Mouse (Mus musculus): ENCODE data around the gene Rpl7a. TPM values are rescaled to one million over a fixed set of nuclear protein-coding genes. Genes with fewer than 3 reads are reported as not detected.

Rpl7a gene
- polyA plus RNA-seq, 1 experiment = 948 TPM

DNA sequence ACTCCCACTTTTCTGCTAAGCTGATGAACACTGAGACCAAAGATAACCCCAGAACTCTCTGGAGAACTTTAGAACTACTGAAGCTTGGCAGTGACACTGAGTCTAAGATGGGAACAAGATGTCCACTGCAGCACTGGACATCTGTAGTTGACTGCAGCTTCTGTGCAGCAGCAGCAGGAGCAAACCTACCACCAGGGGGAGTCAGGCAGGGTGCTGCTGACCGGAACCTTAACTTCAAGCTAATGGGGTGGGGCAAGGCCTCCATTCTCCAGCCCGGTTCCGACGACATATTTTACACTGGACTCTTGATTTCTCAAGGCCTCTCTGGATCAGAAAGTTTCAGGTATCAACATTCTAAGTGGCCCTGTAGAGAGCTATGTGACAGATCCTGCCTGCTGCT is 3.5 kb upstream of the Rpl7a start:
- no peak overlapping the region for H3K27ac ChIP-seq (ENCODE audit: insufficient read depth, low read depth, low read length)
- TF ChIP-seq CTCF (conservative IDR thresholded peaks at IDR 0.05; ENCODE audit: insufficient read depth, insufficient read length, low read depth, low read length) (peak; percentile 87), POLR2A (IDR thresholded peaks at IDR 0.05; ENCODE audit: low read depth, low read length) (no peak)
- DNase-seq = peak; percentile 71
- no peaks in the 10 kb centered on the region for H3K27me3 ChIP-seq (replicated peaks; ENCODE audit: control insufficient read depth, insufficient read depth, low read length)
- no peak overlapping the region for H3K4me3 ChIP-seq (ENCODE audit: insufficient read depth, low read depth, low read length)
- H3K36me3 ChIP-seq (ENCODE audit: control insufficient read depth, insufficient read depth, low read length) = no peaks in the 10 kb centered on the region
- WGBS = 8% methylated on average over 4 of the region's 4 CpGs
- peaks cover 14% of the 10 kb centered on the region for H3K4me1 ChIP-seq (ENCODE audit: control insufficient read depth, insufficient read depth, low read length)

DNA sequence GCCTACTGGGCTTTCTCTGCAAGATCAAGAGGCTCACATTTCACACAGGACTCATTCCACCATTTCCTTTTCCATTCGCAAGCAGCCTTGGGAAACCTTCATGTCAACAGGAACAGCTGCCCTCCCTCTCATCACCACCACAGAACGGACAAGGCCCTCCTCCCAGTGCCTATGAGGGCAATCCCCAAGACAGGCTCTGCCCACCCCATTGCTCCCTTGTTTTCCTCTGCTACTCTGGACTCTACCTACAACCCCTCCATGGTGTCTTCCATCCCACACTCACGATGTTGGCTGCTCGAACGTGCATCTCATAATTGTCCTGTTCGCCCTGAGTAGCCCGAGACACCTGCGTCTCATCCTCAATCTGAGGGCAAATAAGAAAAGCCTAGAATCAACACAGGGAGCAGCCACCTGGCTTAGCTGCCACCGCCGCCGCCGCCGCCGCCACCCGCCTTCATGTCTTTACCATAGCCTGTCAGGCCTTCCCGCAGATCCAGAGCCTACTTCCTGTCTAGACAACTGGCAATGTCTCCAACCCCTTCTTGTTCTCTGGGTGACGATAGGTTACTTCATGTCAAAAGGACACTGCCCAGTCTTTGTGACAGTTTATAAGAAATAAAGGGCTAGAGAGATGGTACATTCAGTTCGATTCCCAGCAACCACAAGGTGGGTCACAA is 1.7 kb upstream of the Rpl7a start:
- peaks cover 8% of the 10 kb centered on the region for H3K4me1 ChIP-seq (ENCODE audit: control insufficient read depth, insufficient read depth, low read length)
- no peaks in the 10 kb centered on the region for H3K27me3 ChIP-seq (replicated peaks; ENCODE audit: control insufficient read depth, insufficient read depth, low read length)
- no peak overlapping the region for H3K4me3 ChIP-seq (ENCODE audit: insufficient read depth, low read depth, low read length)
- no peak for DNase-seq
- TF ChIP-seq CTCF (conservative IDR thresholded peaks at IDR 0.05; ENCODE audit: insufficient read depth, insufficient read length, low read depth, low read length) (no peak), POLR2A (IDR thresholded peaks at IDR 0.05; ENCODE audit: low read depth, low read length) (no peak)
- no peak overlapping the region for H3K27ac ChIP-seq (ENCODE audit: insufficient read depth, low read depth, low read length)
- 72% methylated on average over 18 of the region's 18 CpGs for WGBS
- H3K36me3 ChIP-seq (ENCODE audit: control insufficient read depth, insufficient read depth, low read length) = peaks cover 4% of the 10 kb centered on the region; the same call in 1 of the 2 replicates

DNA sequence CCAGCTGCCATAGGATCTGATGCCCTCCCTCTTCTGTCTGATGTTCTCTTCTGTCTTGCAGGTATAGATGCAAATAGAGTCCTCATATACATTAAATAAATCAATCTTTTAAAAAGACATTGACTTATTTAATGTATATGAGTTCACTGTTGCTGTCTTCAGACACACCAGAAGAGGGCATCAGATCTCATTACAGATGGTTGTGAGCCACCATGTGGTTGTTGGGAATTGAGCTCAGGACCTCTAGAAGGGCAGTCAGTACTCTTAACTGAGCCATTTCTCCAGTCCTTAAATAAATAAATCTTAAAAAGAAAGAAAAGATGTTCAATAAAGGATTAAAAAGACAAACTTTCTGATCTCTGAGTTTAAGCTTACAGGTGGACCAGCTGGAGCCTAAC is 1.2 kb upstream of the Rpl7a start:
- peaks cover 4% of the 10 kb centered on the region; the same call in 1 of the 2 replicates for H3K36me3 ChIP-seq (ENCODE audit: control insufficient read depth, insufficient read depth, low read length)
- H3K4me3 ChIP-seq (ENCODE audit: insufficient read depth, low read depth, low read length) = peak overlapping the region; percentile 82
- H3K27me3 ChIP-seq (replicated peaks; ENCODE audit: control insufficient read depth, insufficient read depth, low read length) = no peaks in the 10 kb centered on the region
- no peak for TF ChIP-seq POLR2A (IDR thresholded peaks at IDR 0.05; ENCODE audit: low read depth, low read length)
- no peak for TF ChIP-seq CTCF (conservative IDR thresholded peaks at IDR 0.05; ENCODE audit: insufficient read depth, insufficient read length, low read depth, low read length)
- H3K27ac ChIP-seq (ENCODE audit: insufficient read depth, low read depth, low read length) = peak overlapping the region; percentile 77
- peaks cover 6% of the 10 kb centered on the region; the same call in 1 of the 2 replicates for H3K4me1 ChIP-seq (ENCODE audit: control insufficient read depth, insufficient read depth, low read length)
- DNase-seq = no peak

DNA sequence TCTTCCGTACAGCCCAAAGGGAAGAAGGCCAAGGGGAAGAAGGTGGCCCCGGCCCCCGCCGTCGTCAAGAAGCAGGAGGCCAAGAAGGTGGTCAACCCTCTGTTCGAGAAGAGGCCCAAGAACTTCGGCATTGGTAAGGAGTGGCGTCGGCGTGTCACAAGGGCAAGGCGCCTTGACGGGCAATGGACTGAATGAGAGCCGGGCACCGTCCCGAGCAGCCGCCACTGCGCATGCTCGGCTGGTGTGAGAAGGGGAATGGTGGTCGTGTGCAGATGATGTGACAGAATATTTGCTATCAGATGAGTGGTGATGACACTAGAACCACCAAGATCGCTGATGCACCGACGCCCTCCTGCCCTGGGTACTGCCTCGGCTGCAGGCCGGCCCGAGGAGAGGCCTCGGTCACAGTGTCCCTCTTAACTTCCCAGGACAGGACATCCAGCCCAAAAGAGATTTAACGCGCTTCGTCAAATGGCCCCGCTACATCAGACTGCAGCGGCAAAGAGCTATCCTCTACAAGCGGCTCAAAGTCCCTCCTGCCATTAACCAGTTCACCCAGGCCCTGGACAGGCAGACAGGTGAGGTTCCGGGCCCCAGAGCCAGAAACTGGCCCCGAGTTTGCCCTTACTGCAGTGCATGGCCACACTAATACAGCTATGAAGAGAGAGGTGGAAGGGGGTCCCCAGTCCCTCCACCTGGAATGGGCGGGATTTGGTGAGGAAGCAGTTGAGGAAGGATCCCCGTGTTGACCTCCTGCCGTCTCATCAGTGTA is 616 bp downstream of the Rpl7a start:
- no peaks in the 10 kb centered on the region for H3K27me3 ChIP-seq (replicated peaks; ENCODE audit: control insufficient read depth, insufficient read depth, low read length)
- H3K36me3 ChIP-seq (ENCODE audit: control insufficient read depth, insufficient read depth, low read length) = peaks cover 4% of the 10 kb centered on the region; the same call in 1 of the 2 replicates
- peak overlapping the region; percentile 78 for H3K27ac ChIP-seq (ENCODE audit: insufficient read depth, low read depth, low read length)
- WGBS = under 1% methylated on average over 37 of the region's 37 CpGs
- H3K4me1 ChIP-seq (ENCODE audit: control insufficient read depth, insufficient read depth, low read length) = peaks cover 10% of the 10 kb centered on the region; the same call in 1 of the 2 replicates
- no peak for TF ChIP-seq POLR2A (IDR thresholded peaks at IDR 0.05; ENCODE audit: low read depth, low read length)
- no peak for DNase-seq
- H3K4me3 ChIP-seq (ENCODE audit: insufficient read depth, low read depth, low read length) = peak overlapping the region; percentile 96

- no peak for DNase-seq
- Histone ChIP-seq H3K4me3 (ENCODE audit: insufficient read depth, low read depth, low read length) (peak overlapping the region; percentile 96; the same call in 1 of the 2 replicates), H3K36me3 (ENCODE audit: control insufficient read depth, insufficient read depth, low read length) (peaks cover 4% of the 10 kb centered on the region; the same call in 1 of the 2 replicates), H3K4me1 (ENCODE audit: control insufficient read depth, insufficient read depth, low read length) (peaks cover 14% of the 10 kb centered on the region), H3K27ac (ENCODE audit: insufficient read depth, low read depth, low read length) (no peak overlapping the region), H3K27me3 (replicated peaks; ENCODE audit: control insufficient read depth, insufficient read depth, low read length) (no peaks in the 10 kb centered on the region)
- TF ChIP-seq CTCF (conservative IDR thresholded peaks at IDR 0.05; ENCODE audit: insufficient read depth, insufficient read length, low read depth, low read length) = no peak
- no peak for TF ChIP-seq POLR2A (IDR thresholded peaks at IDR 0.05; ENCODE audit: low read depth, low read length)
- 46% methylated on average over 5 of the region's 5 CpGs for WGBS
These were observed 1.7 kb downstream of the Rpl7a start for GRCm38 (mm10) chr2:26912253-26912770.

DNA sequence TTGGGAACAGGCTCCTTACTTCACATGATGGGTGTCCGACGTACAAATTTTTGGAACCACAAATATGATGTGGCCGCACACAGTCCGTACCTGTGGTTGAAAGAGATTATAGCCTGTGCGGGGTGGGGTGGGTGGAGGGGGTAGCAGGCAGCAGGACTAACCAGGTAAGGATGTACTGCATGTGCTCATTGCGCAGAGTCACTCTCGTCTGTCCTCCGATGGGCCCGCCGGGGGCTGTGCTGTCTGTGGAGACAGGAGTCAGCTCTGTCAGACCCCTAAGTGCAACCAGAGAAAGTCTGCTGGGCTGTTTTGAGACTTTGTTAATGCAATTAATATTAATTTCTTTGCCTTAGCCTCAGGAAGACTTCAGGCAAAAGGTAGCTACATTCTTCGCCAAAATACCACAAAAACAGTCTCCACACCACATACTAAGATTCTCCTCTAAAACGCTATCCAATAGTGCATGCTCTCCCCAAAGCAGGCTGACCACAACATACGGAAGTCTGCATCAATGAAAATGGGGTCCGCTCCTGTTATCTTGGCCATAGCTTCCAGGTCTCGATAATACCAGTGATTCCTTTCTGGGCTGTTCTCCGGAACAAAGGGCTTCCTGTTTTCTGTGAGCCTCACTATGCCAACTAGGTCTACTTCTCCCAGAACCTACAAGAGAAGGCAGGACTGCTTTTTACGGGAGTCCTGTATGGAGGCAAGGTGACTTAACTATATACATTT is 3.0 kb downstream of the Rpl7a start:
- Histone ChIP-seq H3K36me3 (ENCODE audit: control insufficient read depth, insufficient read depth, low read length) (peaks cover 4% of the 10 kb centered on the region; the same call in 1 of the 2 replicates), H3K4me1 (ENCODE audit: control insufficient read depth, insufficient read depth, low read length) (peaks cover 14% of the 10 kb centered on the region), H3K27ac (ENCODE audit: insufficient read depth, low read depth, low read length) (no peak overlapping the region), H3K4me3 (ENCODE audit: insufficient read depth, low read depth, low read length) (no peak overlapping the region), H3K27me3 (replicated peaks; ENCODE audit: control insufficient read depth, insufficient read depth, low read length) (no peaks in the 10 kb centered on the region)
- 81% methylated on average over 17 of the region's 17 CpGs for WGBS
- TF ChIP-seq POLR2A (IDR thresholded peaks at IDR 0.05; ENCODE audit: low read depth, low read length) = no peak
- no peak for TF ChIP-seq CTCF (conservative IDR thresholded peaks at IDR 0.05; ENCODE audit: insufficient read depth, insufficient read length, low read depth, low read length)
- DNase-seq = no peak
